Mouse (Mus musculus) brain, embryonic 18.5 days (tissue): Measurements from ENCODE around the gene Ptgdr2.

ENCODE experiments used
- DNase-seq: peaks from one replicate; pipeline ENCODE4 v3.0.0-alpha.2; 2012; ENCODE audit warnings: low read depth, low spot score

Ptgdr2 gene

DNA sequence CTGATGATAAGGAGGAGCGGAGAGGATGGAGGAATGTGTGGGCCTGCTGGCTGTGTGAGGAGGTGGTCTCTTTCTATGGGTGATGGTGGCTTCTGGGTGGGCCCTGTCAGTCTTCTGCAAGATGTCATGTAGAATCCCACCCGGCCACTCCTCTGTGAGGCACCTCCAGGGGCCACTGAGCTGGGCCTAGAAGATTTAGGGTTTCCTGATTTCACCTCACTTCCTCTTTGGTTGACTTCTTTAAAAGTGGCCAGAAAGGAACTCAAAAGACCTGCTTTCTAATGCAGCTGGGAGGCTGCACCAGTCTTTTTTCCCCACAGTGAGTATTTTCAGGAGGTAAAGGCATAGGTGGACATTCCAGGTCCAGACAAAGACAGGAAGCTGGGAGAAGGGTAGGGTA lies 6.3 kb upstream of the Ptgdr2 start:
- DNase-seq, result no peak

- no peak for DNase-seq
Measured at GRCm38 (mm10) chr19:10935029-10935428, 1.9 kb upstream of the Ptgdr2 start.

DNA sequence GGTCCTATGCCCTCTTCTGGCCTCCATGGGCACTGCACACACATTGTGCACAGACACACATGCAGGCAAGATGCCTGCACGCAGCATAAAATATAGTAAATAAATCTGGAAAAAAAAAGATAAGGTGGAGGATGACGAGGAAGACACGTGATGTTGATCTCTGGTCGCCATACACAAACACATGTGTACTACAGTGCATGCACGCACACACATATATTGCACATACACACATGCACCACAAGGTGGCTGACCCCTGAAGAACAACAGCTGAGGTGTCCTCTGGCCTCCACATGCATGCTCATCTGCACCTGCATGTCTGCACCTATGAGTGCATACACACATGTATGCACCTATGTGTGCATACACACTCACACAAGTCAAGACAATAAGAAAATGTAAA lies 883 bp upstream of the Ptgdr2 start:
- no peak for DNase-seq

DNA sequence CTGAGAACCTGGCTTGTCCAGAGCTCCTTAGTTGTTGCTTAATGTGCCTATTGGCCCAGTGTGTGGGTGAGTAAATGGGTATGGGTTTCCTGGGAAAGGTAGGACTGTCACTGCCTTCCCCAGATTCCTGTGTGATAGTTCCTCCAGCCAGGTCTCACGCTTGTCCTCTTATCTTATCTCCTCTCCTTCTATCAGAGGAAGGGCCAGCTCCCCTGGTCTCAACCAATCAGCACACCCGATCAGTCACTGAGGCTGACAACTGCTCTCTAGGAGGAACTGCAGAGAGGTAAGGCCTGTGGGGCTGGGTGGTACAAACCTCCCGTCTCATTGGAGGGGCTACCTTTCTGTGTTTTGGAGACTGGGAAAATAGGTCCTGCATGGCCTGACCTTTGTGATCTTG lies 1.8 kb downstream of the Ptgdr2 start:
- DNase-seq, result no peak

GRCm38 (mm10) chr19:10940097-10940800 lies 3.3 kb downstream of the Ptgdr2 start:
- no peak for DNase-seq

- no peak for DNase-seq
Measured at GRCm38 (mm10) chr19:10940801-10941457, 4.0 kb downstream of the Ptgdr2 start.

GRCm38 (mm10) chr19:10943955-10944354 lies 7.0 kb downstream of the Ptgdr2 start:
- DNase-seq, result no peak

- DNase-seq, result no peak
Measured at GRCm38 (mm10) chr19:10946506-10946905, 9.5 kb downstream of the Ptgdr2 start.

DNA sequence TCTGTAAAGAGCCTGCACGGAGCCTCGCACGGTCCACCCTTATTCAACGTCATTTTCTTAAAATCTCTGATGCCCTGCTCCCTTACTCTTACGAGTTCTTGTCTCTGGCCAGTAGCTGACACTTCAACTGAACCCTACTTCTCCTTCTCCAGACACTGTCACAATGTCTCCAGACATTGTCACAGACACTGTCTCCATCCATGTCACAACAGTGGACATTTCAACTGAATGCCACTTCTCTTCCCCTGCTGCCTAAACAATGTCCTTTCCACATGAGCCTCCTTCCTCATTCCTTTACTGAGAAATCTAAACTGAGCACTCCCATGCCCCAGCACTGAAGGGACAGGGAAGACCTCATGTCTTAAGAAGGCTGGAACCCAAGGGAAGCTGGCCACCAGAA lies 10.3 kb downstream of the Ptgdr2 start:
- no peak for DNase-seq

GRCm38 (mm10) chr19:10948416-10948815 lies 11.5 kb downstream of the Ptgdr2 start:
- no peak for DNase-seq

DNA sequence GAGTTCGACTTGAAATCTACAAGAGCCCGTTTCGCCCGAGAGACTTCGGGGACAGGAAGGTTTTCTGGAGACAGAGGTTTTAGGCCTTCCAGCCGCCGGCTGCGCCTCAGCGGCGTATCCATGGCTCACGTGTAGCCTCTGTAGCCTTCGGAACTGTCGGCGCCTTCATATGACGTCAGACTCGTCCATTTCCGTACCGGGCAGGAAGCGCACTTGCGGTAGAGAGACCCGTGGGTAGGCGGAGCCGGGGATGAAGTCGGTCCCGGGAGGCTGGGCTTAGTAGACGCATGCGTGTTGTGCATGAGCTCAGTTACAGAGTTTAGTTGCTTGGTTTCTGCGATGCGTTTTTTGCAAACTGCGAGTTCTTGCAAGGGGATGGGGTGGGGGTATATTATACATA lies 12.2 kb downstream of the Ptgdr2 start, which contains the start of gene Ccdc86:
Gene Ccdc86 (minus strand): TSS at position 155 of the 400 bp plus-strand sequence.
- DNase-seq, result peak; percentile 97

DNA sequence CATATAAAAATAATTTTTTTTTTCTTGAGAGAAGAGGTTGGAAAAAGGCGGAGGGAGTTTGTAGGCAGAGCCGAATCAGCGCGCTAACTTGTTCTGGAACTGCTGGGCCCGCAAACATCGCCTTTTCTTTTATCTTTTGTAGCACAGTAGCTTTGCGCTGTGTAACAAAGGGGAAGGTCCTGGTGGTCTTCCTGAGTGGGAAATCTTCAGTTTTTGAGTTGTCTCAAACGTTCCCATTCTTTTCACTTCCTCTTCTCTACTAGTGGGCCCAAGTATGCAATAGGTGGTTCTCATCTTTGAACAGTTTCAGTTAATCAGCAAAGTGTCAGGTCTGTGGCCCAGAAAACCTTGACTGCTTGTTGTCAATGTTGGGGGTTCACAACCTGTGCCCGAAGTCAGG lies 12.6 kb downstream of the Ptgdr2 start:
- no peak for DNase-seq

DNA sequence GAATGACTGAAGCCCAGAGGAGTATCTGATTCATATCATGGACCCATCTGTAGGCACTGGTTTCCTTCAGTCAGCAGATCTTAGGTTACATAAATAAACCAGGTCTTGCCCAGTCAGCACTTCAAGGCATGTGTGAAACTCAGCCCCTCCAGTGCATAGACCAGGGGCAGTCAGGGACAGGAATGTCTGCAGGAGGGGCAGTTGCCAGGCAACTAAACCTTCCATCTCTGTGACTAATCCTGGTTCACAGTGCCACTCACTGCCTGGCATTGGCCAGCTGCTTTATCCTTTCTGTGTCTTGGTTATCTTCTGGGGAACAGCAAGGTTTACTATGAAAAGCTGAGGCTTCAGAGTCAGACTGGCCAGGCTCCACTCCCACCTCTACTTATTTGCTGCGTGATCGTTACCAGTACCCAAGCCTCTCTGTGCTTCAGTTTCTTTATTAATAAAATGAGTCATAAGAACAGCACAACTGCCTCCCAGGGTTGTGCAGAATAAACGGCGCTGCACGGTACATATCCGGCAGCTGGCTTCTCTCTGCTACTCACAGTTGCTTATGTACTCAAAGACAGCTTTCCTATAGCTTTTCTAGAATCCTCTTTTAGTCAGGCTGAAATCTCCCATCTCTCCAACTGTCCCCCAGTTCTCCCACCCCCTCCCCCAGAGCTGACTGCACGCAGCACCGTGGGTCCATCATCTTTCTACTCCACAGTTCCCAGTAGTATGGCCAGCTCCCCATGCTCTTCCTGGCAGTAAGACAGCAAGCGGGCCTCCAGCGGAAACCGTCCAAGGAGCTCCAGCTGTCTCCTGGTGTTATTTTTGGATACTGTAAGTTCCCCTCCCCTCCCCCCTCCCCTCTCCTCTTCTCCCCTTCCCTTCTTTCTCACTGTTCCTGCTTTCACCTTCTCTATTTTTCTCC lies 15.3 kb downstream of the Ptgdr2 start:
- no peak for DNase-seq

DNA sequence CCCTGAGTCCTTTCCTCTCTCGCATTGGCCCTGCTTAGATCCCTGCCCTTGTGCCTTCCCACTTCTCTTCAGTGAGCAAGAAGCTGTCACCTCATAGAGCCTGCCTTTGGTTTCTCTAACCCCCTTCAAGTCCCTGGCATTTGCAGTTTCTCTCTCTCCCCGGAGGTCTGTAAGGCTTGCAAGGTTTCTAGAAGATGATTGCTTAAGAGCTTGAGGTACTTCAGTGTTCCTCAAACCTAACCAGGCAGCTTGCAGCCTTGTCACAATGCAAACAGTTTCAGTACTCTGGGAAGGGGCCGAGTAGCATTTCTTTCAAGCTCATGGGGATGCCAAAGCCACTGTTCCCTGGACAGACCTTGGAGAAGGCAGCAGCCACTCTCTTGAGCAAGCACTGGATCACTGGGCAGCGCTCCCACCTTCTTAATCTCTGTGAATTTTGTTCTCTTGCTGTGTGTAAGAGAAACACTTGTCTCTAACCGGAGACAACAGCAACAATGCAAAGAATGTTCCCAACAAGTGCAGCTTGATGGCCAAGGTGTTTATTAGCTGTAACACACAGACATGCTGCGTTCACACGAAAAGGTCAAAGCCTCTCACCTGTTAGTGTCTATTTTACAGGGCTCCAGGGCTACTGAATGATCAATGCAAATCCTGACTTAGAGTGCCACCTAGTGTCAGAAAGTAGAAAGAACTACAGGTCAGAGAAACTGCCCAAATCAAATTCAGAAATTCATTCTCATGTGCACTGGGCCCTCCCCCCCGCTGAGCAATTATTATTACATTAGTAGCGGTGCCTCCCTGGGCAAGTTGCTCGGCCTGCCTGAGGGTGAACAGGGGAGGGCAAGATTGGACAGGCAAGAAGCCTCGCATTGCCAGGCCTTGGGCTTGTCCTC lies 22.4 kb downstream of the Ptgdr2 start:
- DNase-seq, result no peak

- DNase-seq, result no peak
Measured at GRCm38 (mm10) chr19:10959978-10960346, 23.0 kb downstream of the Ptgdr2 start.

GRCm38 (mm10) chr19:10965721-10966120 lies 28.8 kb downstream of the Ptgdr2 start:
- no peak for DNase-seq

DNA sequence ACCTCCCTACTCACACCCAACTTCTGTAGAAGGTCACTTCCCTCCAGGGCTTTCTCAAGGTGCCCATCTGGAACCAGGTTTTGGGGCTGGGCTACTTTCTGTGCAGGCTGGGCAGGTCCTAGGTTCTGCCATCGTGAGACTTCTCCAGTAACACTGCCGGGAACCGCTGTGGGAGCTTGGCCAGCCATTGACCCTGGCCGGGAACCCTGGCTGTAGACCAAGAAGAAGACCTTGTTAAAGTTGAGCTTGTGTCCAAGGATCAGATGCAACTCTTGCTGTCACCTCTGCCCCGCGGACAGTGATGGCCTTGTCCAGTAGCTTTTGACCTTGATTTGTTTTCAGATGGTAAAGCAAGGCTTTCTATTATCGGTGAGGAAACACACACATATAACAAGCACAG lies 31.6 kb downstream of the Ptgdr2 start:
- no peak for DNase-seq

DNA sequence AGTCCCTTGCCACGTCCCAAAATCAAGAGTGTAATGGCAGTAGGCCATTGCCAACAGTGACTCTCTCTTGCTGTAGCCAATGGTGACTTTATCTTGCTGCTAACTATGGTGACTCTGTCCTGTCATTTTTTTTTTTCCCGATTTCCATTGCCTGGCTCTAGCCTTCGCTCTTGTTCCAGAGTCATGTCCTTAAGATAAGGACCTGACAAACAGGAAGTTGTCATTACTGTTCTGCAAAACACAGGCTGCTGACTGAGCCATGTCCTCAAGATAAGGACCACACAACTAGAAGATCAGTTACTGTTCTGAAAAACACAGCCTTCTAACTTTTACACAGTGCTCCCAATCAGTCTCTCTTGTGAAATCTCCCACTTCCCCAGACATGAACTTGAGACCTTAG lies 33.5 kb downstream of the Ptgdr2 start:
- DNase-seq, result no peak

GRCm38 (mm10) chr19:10972660-10973059 lies 35.7 kb downstream of the Ptgdr2 start:
- DNase-seq, result no peak

GRCm38 (mm10) chr19:10973187-10973586 lies 36.2 kb downstream of the Ptgdr2 start:
- no peak for DNase-seq

GRCm38 (mm10) chr19:10974238-10974865 lies 37.4 kb downstream of the Ptgdr2 start, which contains the start of gene Ms4a10:
TSS of gene Ms4a10 (minus strand) at chr19:10974670.
- DNase-seq, result no peak
